Mouse (Mus musculus) C2C12 (cell line): Measurements from ENCODE around the gene Tmem213.

Experiments used
- CEBPB ChIP-seq: IDR thresholded peaks from one replicate; pipeline ENCODE4 v1.6.1; 2011; ENCODE audit warnings: low read depth, mild to moderate bottlenecking, control low read depth, moderate library complexity
- CTCF ChIP-seq: IDR thresholded peaks from one replicate; pipeline ENCODE4 v1.5.1; 2011; ENCODE audit not compliant: control insufficient read depth, insufficient read depth, insufficient read length
- FOSL1 ChIP-seq: IDR thresholded peaks from one replicate; pipeline ENCODE4 v1.8.0; 2011; ENCODE audit warnings: mild to moderate bottlenecking, low read length; ENCODE audit not compliant: poor library complexity, insufficient read depth, severe bottlenecking
- MAX ChIP-seq: IDR thresholded peaks from one replicate; pipeline ENCODE4 v1.6.1; 2011; ENCODE audit warnings: mild to moderate bottlenecking, control low read depth
- MYOD1 ChIP-seq: IDR thresholded peaks from one replicate; pipeline ENCODE4 v1.6.1; 2011; ENCODE audit warnings: low read depth; ENCODE audit not compliant: control insufficient read depth, insufficient read length
- MYOG ChIP-seq: IDR thresholded peaks from one replicate; pipeline ENCODE4 v1.6.1; 2011; ENCODE audit not compliant: control insufficient read depth, insufficient read length; ENCODE audit errors: extremely low read depth

GRCm38 (mm10) chr6:38096961-38097370 is 12.1 kb upstream of the Tmem213 start:
- TF ChIP-seq CTCF (no peak), MAX (no peak), CEBPB (no peak), MYOD1 (no peak), FOSL1 (no peak), MYOG (no peak)
